Mouse (Mus musculus): ENCODE data around the gene Parp1.

Parp1 gene

GRCm38 (mm10) chr1:180568761-180569452 is at the start of gene Parp1:
Gene Parp1 (plus strand): TSS chr1:180568924.
- DNase-seq (ENCODE audit: low spot score): peak; percentile 92

GRCm38 (mm10) chr1:180519520-180519919 is 49.2 kb upstream of the Parp1 start:
- DNase-seq (ENCODE audit: low spot score): no peak

GRCm38 (mm10) chr1:180520190-180520589 is 48.5 kb upstream of the Parp1 start:
- peak; percentile 70 for DNase-seq (ENCODE audit: low spot score)

GRCm38 (mm10) chr1:180523320-180523719 is 45.4 kb upstream of the Parp1 start:
- no peak for DNase-seq (ENCODE audit: low spot score)

- DNase-seq (ENCODE audit: low spot score): no peak
These were observed 43.4 kb upstream of the Parp1 start for GRCm38 (mm10) chr1:180525301-180525700.

- no peak for DNase-seq (ENCODE audit: low spot score)
These were observed 38.9 kb upstream of the Parp1 start for GRCm38 (mm10) chr1:180529847-180530246.

GRCm38 (mm10) chr1:180530457-180531263 is 38.1 kb upstream of the Parp1 start:
- no peak for DNase-seq (ENCODE audit: low spot score)

GRCm38 (mm10) chr1:180532671-180533070 is 36.1 kb upstream of the Parp1 start:
- DNase-seq (ENCODE audit: low spot score): no peak

GRCm38 (mm10) chr1:180536719-180537118 is 32.0 kb upstream of the Parp1 start:
- DNase-seq (ENCODE audit: low spot score): no peak

- no peak for DNase-seq (ENCODE audit: low spot score)
These were observed 27.5 kb upstream of the Parp1 start for GRCm38 (mm10) chr1:180541251-180541650.

- no peak for DNase-seq (ENCODE audit: low spot score)
These were observed 26.6 kb upstream of the Parp1 start for GRCm38 (mm10) chr1:180541883-180542711.

- no peak for DNase-seq (ENCODE audit: low spot score)
These were observed 25.9 kb upstream of the Parp1 start for GRCm38 (mm10) chr1:180542712-180543371.

- DNase-seq (ENCODE audit: low spot score): no peak
These were observed 22.7 kb upstream of the Parp1 start for GRCm38 (mm10) chr1:180545918-180546545.

GRCm38 (mm10) chr1:180546798-180547750 is 21.6 kb upstream of the Parp1 start:
- no peak for DNase-seq (ENCODE audit: low spot score)

GRCm38 (mm10) chr1:180547751-180548669 is 20.7 kb upstream of the Parp1 start:
- DNase-seq (ENCODE audit: low spot score): no peak

GRCm38 (mm10) chr1:180549539-180550308 is 19.0 kb upstream of the Parp1 start:
- no peak for DNase-seq (ENCODE audit: low spot score)

- no peak for DNase-seq (ENCODE audit: low spot score)
These were observed 18.0 kb upstream of the Parp1 start for GRCm38 (mm10) chr1:180550770-180551169.

- no peak for DNase-seq (ENCODE audit: low spot score)
These were observed 11.8 kb upstream of the Parp1 start for GRCm38 (mm10) chr1:180556899-180557298.
